Mouse (Mus musculus) spleen, adult 2 months (tissue): ENCODE results near the gene AL607142.1.

ENCODE experiments used
- CTCF ChIP-seq: fragments of 200-500 bp; IDR thresholded peaks from 2 replicates; pipeline ENCODE4 v1.5.1; 2011; ENCODE audit warnings: mild to moderate bottlenecking, inconsistent platforms; ENCODE audit not compliant: insufficient read depth, insufficient read length, insufficient replicate concordance; ENCODE audit errors: extremely low read depth
- POLR2A ChIP-seq: fragments of 200-500 bp; IDR thresholded peaks from 2 replicates; pipeline ENCODE4 v1.6.1; 2011; ENCODE audit warnings: low read depth, low read length, inconsistent platforms

- TF ChIP-seq CTCF (no peak), POLR2A (no peak)
Observed at GRCm38 (mm10) chr4:120018426-120018825, 46.4 kb upstream of the AL607142.1 start.
